Mouse (Mus musculus) cortical plate, adult 2 months (tissue): ENCODE results near the gene Srrm3.

Experiments used
- CTCF ChIP-seq: fragments of 200-500 bp; IDR thresholded peaks from 2 replicates; pipeline ENCODE4 v1.5.1; 2011; ENCODE audit warnings: mild to moderate bottlenecking, control low read depth, low read length; ENCODE audit not compliant: insufficient read depth; ENCODE audit errors: extremely low read depth
- POLR2A ChIP-seq: fragments of 200-500 bp; IDR thresholded peaks from 2 replicates; pipeline ENCODE4 v1.6.1; 2011; ENCODE audit warnings: mild to moderate bottlenecking, low read length, control low read depth; ENCODE audit not compliant: insufficient read depth; ENCODE audit errors: extremely low read depth

GRCm38 (mm10) chr5:135764971-135765370 is 41.7 kb upstream of the Srrm3 start:
- no peak for TF ChIP-seq POLR2A
- no peak for TF ChIP-seq CTCF
